Mouse (Mus musculus) subcutaneous adipose tissue, adult 2 months (tissue): ENCODE measurements around the gene Ak9. TPM values are rescaled to one million over a fixed set of nuclear protein-coding genes. Genes with fewer than 3 reads are reported as not detected.

Experiments used
- polyA plus RNA-seq: library from polyadenylated mRNA; depleted of rRNA; stranded (reverse); fragments of >200 nt; gene quantifications from 2 replicates; pipeline ENCODE4 v1.2.3, GENCODE M21; 2012; ENCODE audit warnings: low replicate concordance; rRNA removed

Ak9 gene
- 0.03 TPM in 1 of 2 replicates, not detected in the other for polyA plus RNA-seq

DNA sequence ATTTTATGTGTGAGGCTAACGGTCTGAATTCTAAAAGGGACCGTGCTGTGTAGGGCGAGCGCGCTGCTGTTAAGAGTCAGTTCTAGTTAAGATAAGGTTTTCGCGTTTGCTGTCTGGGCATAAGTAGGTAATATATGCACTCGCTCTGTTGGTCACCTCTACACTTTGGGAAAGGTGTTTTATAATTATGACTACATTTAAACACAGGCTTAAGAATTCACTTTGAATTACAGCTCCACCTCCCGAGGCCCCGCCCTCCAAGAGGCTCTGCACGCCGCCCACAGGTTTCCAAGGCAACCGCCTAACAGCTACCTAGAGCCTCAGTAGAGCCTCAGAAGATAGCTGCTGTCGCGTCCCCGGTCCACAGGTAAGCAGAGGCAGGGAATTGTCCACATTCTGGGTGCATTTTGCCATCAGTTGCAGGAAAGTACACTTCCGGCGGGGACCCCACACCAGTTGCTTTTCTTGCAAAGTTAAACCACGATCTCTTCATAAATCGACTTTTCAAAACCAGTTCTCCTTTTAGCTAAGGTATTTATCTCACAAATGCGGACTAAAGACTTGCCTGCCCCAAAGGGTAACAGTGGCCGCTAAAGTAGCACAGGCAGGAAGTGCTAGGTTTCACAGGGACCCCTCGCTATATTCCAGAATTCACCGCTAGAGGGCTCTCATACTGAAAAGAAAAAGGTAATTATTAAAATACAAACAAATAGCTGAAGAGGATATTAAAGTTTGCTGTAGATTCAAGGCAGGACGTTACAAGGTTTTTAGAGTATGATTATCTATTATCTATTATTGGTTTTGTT, at the start of gene Ak9:
Gene Ak9, plus strand, starts transcription at position 342 of the 806 bp plus-strand sequence.

GRCm38 (mm10) chr10:41302689-41303431, 920 bp upstream of the Ak9 start, which contains the start of gene Fig4:
Fig4 (minus strand) TSS chr10:41303260.

GRCm38 (mm10) chr10:41450137-41450670, 146.4 kb downstream of the Ak9 start, which contains the start of gene Zbtb24:
Zbtb24 (plus strand) TSS chr10:41450383.

DNA sequence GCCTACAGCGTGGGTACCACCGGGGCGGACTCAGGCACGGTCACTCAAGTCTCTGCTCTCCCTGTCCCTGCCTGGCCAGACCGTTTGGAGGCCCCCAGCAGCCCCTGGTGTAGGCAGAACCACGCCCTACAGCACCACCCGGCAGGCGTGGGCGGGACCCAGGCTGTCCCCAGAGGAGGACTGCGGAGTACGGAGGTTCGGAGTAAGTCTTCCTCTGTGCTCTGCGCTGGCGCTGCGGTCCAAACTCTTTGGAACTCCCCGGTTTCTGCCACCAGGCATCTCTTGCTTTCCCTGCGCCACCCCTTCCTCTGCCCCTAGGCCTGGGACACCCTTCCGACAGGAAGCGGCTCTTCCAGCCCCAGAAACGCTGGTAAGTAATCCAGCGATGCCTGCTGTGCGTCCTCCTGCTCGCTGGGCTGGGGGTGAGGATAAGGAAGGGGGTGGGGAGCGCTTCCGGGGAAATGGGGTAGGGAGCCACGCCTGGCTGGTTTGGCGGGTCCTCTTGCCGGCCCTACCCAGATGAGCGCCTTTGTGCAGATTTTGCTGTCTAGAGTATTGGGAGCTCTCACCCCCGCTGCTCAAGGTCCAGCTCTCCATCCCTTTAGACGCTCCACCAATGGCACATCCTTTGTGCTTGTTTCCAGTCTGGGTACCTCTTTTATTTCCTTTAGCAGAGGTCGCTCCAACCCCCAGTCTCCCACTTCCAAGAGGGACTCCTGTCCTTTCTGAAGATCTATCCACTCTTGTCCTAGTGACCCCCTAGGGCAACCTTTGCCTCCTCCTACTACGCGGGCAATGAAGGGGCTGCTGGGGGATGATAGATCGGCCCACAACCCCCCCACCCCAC, 172.6 kb downstream of the Ak9 start, which contains the start of gene Mical1:
Gene Mical1, plus strand, starts transcription at position 144 of the 847 bp plus-strand sequence.

Other genes with a start within 250 kb of the Ak9 start
- gene Gpr6, start 231.7 kb upstream of the Ak9 start, polyA plus RNA-seq = not detected in 2 replicates
- 12.9 and 13.8 TPM in 2 replicates for gene Fig4, start 720 bp upstream of the Ak9 start, polyA plus RNA-seq
- 12.3 and 16.2 TPM in 2 replicates for gene Zbtb24, start 146.4 kb downstream of the Ak9 start, polyA plus RNA-seq
- gene Mical1, start 172.3 kb downstream of the Ak9 start, polyA plus RNA-seq = 27.9 and 61.0 TPM in 2 replicates
- gene Smpd2, start 186.4 kb downstream of the Ak9 start, polyA plus RNA-seq = 63.7 and 106 TPM in 2 replicates
- 1.1 TPM in 1 of 2 replicates, not detected in the other for gene Ppil6, start 186.5 kb downstream of the Ak9 start, polyA plus RNA-seq
- gene Cd164, start 215.4 kb downstream of the Ak9 start, polyA plus RNA-seq = 204 and 344 TPM in 2 replicates